Mouse (Mus musculus) bone marrow macrophage, adult 2 months (primary cell): ENCODE measurements around the gene Farsa.
A peak's percentile ranks its signal among the peaks of the same experiment; 100 is the strongest.

Source experiments
- CTCF ChIP-seq: IDR thresholded peaks from 2 replicates; pipeline ENCODE4 v1.5.1; 2012; ENCODE audit warnings: low read depth, mild to moderate bottlenecking, low read length, moderate library complexity
- POLR2A ChIP-seq: IDR thresholded peaks from 2 replicates; pipeline ENCODE4 v1.6.1; 2012; ENCODE audit warnings: mild to moderate bottlenecking, low read depth, low read length, borderline replicate concordance

GRCm38 (mm10) chr8:84823653-84824052, 33.1 kb upstream of the Farsa start:
- no peak for TF ChIP-seq POLR2A
- peak; percentile 42; the same call in 1 of the 2 replicates for TF ChIP-seq CTCF
